Mouse (Mus musculus) embryo, embryonic 11 days (tissue): ENCODE measurements around the gene Olfr1047.
"Not testable (repeated sequence)": the region's sequence is repeated elsewhere in the genome, so short reads cannot be mapped to it uniquely, and the experiment has no call there.

Experiments used
- DNase-seq: peaks from one replicate; pipeline ENCODE4 v3.0.0-alpha.2; 2015

The Olfr1047 gene

GRCm38 (mm10) chr2:86231301-86231700 is at the start of gene Olfr1047:
Gene Olfr1047 (minus strand): TSS chr2:86231401.
- no peak for DNase-seq

- DNase-seq = not testable (repeated sequence)
Observed at GRCm38 (mm10) chr2:86278988-86279387, 47.8 kb upstream of the Olfr1047 start, which contains the start of gene Olfr1051. Gene Olfr1051 (minus strand): TSS chr2:86279088.

GRCm38 (mm10) chr2:86258228-86258627 is 27.0 kb upstream of the Olfr1047 start, which contains the start of gene Olfr1049:
Gene Olfr1049 (minus strand): TSS chr2:86258328.
- not testable (repeated sequence) for DNase-seq

- DNase-seq = no peak
Observed at GRCm38 (mm10) chr2:86240189-86240588, 9.0 kb upstream of the Olfr1047 start, which contains the start of gene Olfr1048. Gene Olfr1048 (minus strand): TSS chr2:86240289.

- DNase-seq = no peak
Observed at GRCm38 (mm10) chr2:86219214-86219613, 12.0 kb downstream of the Olfr1047 start, which contains the start of gene Olfr1046. Gene Olfr1046 (minus strand): TSS chr2:86219314.

GRCm38 (mm10) chr2:86202909-86203308 is 28.3 kb downstream of the Olfr1047 start, which contains the start of gene Olfr1045:
Gene Olfr1045 (minus strand): TSS chr2:86203009.
- no peak for DNase-seq

GRCm38 (mm10) chr2:86195863-86196262 is 35.3 kb downstream of the Olfr1047 start:
- DNase-seq = no peak

- DNase-seq = no peak
Observed at GRCm38 (mm10) chr2:86185583-86185982, 45.6 kb downstream of the Olfr1047 start, which contains the start of gene Olfr52. Gene Olfr52 (minus strand): TSS chr2:86185683.

GRCm38 (mm10) chr2:86179950-86180349 is 51.3 kb downstream of the Olfr1047 start:
- DNase-seq = no peak

GRCm38 (mm10) chr2:86177720-86178119 is 53.5 kb downstream of the Olfr1047 start, which contains the start of gene Olfr1044:
Gene Olfr1044 (minus strand): TSS chr2:86177820.
- DNase-seq = no peak
